Mouse (Mus musculus) heart, embryonic 10.5 days (tissue): Measurements from ENCODE around the gene Rps18. TPM values are rescaled to one million over a fixed set of nuclear protein-coding genes. Genes with fewer than 3 reads are reported as not detected.
"Not testable (repeated sequence)": the region's sequence is repeated elsewhere in the genome, so short reads cannot be mapped to it uniquely, and the experiment has no call there.

ENCODE experiments used
- DNase-seq: peaks from one replicate; pipeline ENCODE4 v3.0.0-alpha.2; 2017; ENCODE audit warnings: low spot score
- H3K27ac ChIP-seq: fragments of 300-500 bp; sonication (generic); 2 replicates; pipeline ENCODE4 v1.5.1; 2016; ENCODE audit warnings: mild to moderate bottlenecking
- H3K27me3 ChIP-seq: fragments of 300-500 bp; sonication (generic); 2 replicates; pipeline ENCODE4 v1.6.1; 2016; ENCODE audit warnings: mild to moderate bottlenecking; ENCODE audit not compliant: poor library complexity, insufficient read depth, severe bottlenecking
- H3K36me3 ChIP-seq: fragments of 300-500 bp; sonication (generic); 2 replicates; pipeline ENCODE4 v1.6.1; 2016; ENCODE audit warnings: mild to moderate bottlenecking, moderate library complexity
- H3K4me1 ChIP-seq: fragments of 300-500 bp; sonication (generic); 2 replicates; pipeline ENCODE4 v1.6.1; 2016; ENCODE audit warnings: mild to moderate bottlenecking
- H3K4me3 ChIP-seq: fragments of 300-500 bp; sonication (generic); 2 replicates; pipeline ENCODE4 v1.5.1; 2016; ENCODE audit warnings: mild to moderate bottlenecking, moderate library complexity
- H3K9me3 ChIP-seq: fragments of 300-500 bp; sonication (generic); 2 replicates; pipeline ENCODE4 v1.6.1; 2016; ENCODE audit warnings: mild to moderate bottlenecking, moderate library complexity
- WGBS: fragments of 180-500 bp; shearing (Covaris S2); methylation state at CpG from one replicate; pipeline ENCODE4 v1.1.7; 2016; 5-methylcytosine and 5-hydroxymethylcytosine counted together
- polyA plus RNA-seq: library from polyadenylated mRNA; unstranded; fragments of >200 nt; fragmentation: Nextera tagmentation; extraction: Ambion mirVana; gene quantifications from 2 replicates; pipeline ENCODE4 v1.2.1, GENCODE M21; 2016

The Rps18 gene
- polyA plus RNA-seq, 1 experiment from 2014 or later: 1,297 TPM

DNA sequence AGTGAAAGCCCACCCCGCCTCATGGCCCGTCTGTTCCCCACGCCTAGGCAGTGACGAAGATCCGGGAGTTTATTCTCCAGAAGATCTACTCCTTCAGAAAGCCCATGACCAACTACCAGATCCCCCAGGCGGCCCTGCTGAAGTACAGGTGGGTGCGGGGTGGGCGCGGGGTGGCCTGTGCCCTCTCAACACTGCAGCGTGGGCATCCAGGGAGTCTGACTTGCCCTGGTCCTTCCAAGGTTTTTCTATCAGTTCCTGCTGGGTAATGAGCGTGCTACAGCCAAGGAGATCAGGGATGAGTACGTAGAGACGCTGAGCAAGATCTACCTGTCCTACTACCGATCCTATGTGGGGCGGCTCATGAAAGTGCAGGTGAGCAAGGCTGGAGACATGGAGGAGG is 4.1 kb upstream of the Rps18 start:
- H3K9me3 ChIP-seq: no peaks in the 10 kb centered on the region
- DNase-seq: no peak
- H3K36me3 ChIP-seq: peaks cover 69% of the 10 kb centered on the region
- H3K27me3 ChIP-seq: no peaks in the 10 kb centered on the region
- 91% methylated on average over 15 of the region's 15 CpGs for WGBS
- no peak overlapping the region for H3K4me3 ChIP-seq
- no peak overlapping the region for H3K27ac ChIP-seq
- H3K4me1 ChIP-seq: peaks cover 5% of the 10 kb centered on the region

DNA sequence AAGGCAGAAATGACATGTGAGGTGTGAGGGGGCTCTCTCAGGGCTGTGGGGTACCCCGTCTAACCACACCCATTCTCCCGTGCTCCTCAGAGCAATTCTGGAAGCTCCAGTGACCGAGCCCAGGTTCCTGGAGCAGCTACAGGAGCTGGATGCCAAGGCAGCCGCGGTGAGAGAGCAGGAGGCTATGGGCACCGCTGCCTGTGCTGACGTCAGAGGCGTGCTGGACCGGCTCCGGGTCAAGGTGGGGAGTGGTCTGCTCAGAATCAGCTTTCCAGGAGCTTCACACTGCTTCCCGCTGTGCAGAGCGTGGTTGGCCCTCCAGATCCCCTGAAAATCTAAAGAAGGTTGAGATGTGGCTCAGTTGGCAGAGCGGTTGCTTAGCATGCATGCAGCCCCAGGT is 3.3 kb upstream of the Rps18 start:
- Histone ChIP-seq H3K4me1 (peaks cover 11% of the 10 kb centered on the region), H3K9me3 (no peaks in the 10 kb centered on the region), H3K27me3 (no peaks in the 10 kb centered on the region), H3K4me3 (no peak overlapping the region), H3K27ac (no peak overlapping the region), H3K36me3 (peaks cover 70% of the 10 kb centered on the region)
- 94% methylated on average over 13 of the region's 13 CpGs for WGBS
- no peak for DNase-seq

DNA sequence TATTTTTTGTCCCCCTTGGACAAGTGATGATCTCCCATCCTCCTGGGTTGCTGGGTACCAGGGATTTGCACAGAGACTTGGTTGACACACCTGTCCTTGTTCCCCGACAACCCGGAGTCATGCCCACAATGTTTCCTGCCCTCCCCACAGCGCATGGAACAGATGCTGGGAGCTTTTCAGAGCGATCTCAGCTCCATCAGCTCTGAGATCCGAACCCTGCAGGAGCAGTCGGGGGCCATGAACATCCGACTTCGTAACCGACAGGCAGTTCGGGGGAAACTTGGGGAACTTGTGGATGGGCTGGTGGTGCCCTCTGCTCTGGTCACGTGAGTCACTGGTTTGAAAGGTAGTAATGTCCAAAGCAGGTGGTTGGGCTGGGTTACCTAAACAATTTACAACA is 2.6 kb upstream of the Rps18 start:
- 91% methylated on average over 11 of the region's 11 CpGs for WGBS
- no peaks in the 10 kb centered on the region for H3K27me3 ChIP-seq
- H3K9me3 ChIP-seq: no peaks in the 10 kb centered on the region
- no peak overlapping the region for H3K4me3 ChIP-seq
- DNase-seq: no peak
- peaks cover 18% of the 10 kb centered on the region for H3K4me1 ChIP-seq
- H3K27ac ChIP-seq: no peak overlapping the region
- H3K36me3 ChIP-seq: peaks cover 70% of the 10 kb centered on the region

DNA sequence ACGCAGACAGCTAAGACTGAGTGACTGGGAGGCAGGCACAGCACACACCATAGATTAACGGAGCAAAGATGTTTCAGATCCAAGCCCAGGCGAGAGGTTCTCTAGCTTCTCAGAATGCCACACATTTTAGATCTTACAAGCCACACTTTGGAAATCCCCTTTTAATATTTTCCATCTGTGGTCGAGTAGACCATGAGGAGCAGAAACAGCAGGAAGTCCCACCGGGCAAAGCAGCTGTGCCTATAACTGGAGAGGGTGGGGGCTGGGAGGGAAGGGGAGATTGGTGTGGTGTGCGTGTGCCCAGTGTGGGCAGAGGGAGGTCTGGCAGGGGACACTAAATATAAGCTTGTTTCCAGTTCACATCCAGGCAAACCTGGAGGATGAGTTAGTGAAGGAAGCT is 1.7 kb upstream of the Rps18 start:
- DNase-seq: no peak
- WGBS: 90% methylated on average over 6 of the region's 6 CpGs
- Histone ChIP-seq H3K4me3 (no peak overlapping the region), H3K27ac (no peak overlapping the region), H3K9me3 (no peaks in the 10 kb centered on the region), H3K4me1 (peaks cover 27% of the 10 kb centered on the region), H3K36me3 (peaks cover 70% of the 10 kb centered on the region), H3K27me3 (no peaks in the 10 kb centered on the region)

DNA sequence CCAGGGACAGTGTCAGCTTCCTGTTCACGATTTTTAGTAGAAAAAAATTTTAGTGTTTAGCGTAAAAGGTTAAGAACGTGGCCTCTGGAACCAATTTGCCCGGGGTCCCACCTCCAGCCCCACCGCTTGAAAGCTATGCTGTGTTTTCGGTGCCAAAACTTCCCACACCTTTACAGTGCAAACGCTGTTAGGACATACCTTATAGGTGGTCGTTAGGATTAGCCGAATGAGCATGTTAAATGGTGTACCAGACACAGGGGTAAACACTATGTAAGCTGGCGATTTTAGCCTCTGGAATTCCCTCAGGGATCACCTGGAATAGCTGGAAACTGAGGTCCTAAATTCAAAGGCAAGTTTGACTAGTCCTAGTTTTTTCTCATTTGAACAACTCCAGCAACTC is 535 bp upstream of the Rps18 start:
- H3K4me3 ChIP-seq: peak overlapping the region; percentile 100
- peak overlapping the region; percentile 98 for H3K27ac ChIP-seq
- whole genome bisulfite sequencing: 8% methylated on average over 10 of the region's 10 CpGs
- no peaks in the 10 kb centered on the region for H3K9me3 ChIP-seq
- H3K36me3 ChIP-seq: peaks cover 68% of the 10 kb centered on the region
- no peaks in the 10 kb centered on the region for H3K27me3 ChIP-seq
- no peak for DNase-seq
- H3K4me1 ChIP-seq: peaks cover 38% of the 10 kb centered on the region

DNA sequence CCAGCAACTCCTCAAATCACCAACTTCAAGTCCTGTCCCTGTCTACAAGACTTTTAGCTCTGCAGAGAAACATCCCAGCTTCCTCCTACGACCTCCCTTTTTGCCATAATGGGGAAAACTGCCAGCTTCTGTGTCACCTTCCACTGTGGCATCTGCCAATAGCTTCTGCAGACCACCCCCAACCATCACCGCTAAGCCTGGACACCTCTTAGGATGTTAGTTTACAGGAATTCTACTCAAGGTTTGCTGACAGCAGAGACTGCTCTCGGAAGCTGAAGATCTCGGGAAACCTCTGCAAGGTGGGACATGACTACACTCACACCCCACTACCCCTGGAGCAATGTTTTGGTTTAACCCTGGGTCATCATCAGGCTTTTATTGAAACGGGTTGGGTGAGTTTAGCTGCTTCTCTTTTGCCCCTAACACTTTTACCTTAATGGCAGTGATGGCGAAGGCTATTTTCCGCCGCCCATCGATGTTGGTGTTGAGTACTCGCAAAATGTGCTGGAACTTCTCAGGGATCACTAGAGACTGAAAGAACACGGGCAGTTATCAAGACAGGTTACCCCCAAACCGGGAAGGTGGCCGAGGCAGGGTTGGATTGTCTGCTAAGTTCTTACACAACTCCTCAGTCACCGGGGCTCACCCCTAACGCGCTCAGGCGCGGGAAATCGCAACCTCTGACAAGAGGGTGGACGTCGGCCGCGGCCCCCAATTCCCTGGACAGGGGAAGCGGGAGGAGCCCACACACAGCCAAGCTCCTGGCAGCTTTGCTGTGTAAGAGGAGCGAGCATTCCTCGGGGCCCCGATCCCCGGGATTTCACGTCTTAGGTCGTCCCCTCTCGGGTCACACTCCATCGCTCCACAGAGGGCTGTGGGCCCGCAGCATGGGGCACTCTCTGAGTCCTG is 901 bp downstream of the Rps18 start:
- peaks cover 51% of the 10 kb centered on the region for H3K4me1 ChIP-seq
- peak overlapping the region; percentile 100 for H3K4me3 ChIP-seq
- no peak for DNase-seq
- H3K27me3 ChIP-seq: no peaks in the 10 kb centered on the region
- under 1% methylated on average over 33 of the region's 33 CpGs for WGBS
- peak overlapping the region; percentile 98 for H3K27ac ChIP-seq
- no peaks in the 10 kb centered on the region for H3K9me3 ChIP-seq
- peaks cover 55% of the 10 kb centered on the region for H3K36me3 ChIP-seq

DNA sequence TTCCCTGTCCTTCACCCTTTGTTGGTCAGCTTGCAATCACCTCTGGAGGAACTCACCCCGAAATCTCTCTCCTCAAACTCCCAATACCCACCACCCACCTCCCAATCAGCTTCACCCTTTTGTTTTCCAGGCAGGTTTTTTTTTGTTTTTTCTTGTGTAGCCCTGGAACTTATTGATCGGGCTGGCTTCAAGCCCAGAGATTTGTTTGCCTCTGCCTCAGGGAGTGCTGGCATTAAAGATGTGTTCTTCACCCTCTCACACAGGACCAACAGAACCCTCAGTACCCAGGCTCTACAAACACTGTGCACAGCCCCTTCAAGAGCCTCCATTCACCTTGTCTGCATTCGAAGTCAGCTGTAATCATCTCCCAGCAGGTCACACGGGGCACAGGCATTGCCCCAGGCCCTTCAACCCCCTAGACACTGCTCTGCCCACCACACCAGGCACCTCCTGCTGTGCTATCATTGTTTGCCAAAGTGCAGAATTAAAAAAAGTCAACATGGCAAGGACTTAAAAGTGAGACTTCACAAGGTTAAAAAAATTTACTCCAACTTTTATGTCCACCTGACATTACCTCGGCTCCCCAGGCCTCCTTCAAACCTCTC is 1.7 kb downstream of the Rps18 start:
- H3K4me1 ChIP-seq: peaks cover 51% of the 10 kb centered on the region
- no peaks in the 10 kb centered on the region for H3K9me3 ChIP-seq
- no peak for DNase-seq
- 45% methylated on average over 5 of the region's 5 CpGs for WGBS
- H3K27ac ChIP-seq: peak overlapping the region; percentile 98; the same call in 1 of the 2 replicates
- H3K4me3 ChIP-seq: peak overlapping the region; percentile 100
- peaks cover 54% of the 10 kb centered on the region for H3K36me3 ChIP-seq
- H3K27me3 ChIP-seq: no peaks in the 10 kb centered on the region

DNA sequence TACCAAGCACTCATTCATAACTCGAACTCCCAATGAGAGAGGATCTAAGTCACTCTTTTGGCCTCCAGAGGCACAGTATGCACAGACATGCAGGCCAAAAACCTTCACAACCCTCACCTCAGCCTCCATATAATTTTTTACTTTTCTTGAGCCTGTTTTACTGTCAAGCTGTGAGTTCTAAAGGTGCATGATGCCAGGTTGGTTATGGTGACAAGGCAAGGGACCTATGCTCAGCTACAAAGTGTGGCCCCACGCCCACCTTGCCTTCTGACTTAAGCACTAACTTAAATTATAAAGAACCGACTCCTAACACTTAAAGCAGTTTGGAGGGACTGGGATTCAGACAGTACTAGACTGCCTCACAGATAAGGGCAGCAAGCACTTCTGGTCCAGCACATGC is 2.5 kb downstream of the Rps18 start:
- DNase-seq: no peak
- H3K36me3 ChIP-seq: peaks cover 54% of the 10 kb centered on the region
- peaks cover 51% of the 10 kb centered on the region for H3K4me1 ChIP-seq
- no peaks in the 10 kb centered on the region for H3K9me3 ChIP-seq
- H3K27ac ChIP-seq: no peak overlapping the region
- H3K4me3 ChIP-seq: peak overlapping the region; percentile 100
- no peaks in the 10 kb centered on the region for H3K27me3 ChIP-seq
- 78% methylated on average over 3 of the region's 3 CpGs for WGBS

DNA sequence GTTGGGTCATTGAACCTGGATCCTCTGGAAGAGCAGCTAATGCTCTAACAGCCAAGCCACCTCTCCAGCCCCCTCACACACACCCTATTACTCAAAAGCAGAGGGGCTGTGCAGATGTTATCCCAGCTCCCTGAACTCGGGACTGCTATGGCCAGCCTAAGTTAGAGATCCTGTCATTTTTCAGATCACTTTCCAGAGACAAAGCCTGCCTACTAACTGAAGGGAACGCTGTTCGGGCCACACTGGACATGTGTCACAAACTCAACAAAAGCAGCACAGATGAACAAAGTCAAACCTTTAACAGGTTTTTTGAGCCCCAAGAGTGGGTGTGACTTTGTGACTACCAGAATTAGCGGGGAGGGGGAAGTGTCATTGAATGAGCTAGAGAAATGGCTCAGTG is 2.9 kb downstream of the Rps18 start:
- Histone ChIP-seq H3K36me3 (peaks cover 55% of the 10 kb centered on the region), H3K4me1 (peaks cover 51% of the 10 kb centered on the region), H3K27me3 (no peaks in the 10 kb centered on the region), H3K9me3 (no peaks in the 10 kb centered on the region), H3K27ac (no peak overlapping the region), H3K4me3 (peak overlapping the region; percentile 100)
- no peak for DNase-seq
- WGBS: 86% methylated on average over 4 of the region's 4 CpGs

DNA sequence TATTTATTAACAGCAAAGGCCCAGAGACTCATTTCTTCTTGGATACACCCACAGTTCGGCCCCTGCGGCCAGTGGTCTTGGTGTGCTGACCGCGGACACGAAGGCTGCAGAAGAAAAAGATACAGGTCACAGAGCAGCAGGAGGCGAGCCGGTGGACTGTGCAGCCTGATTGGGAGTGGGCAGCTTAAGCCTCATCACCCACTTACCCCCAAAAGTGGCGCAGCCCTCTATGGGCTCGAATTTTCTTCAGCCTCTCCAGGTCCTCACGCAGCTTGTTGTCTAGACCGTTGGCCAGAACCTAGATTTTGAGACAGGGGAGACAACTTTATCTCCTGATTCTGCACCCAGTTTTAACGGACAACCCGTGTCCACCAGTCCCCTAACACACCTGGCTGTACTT is 3.8 kb downstream of the Rps18 start:
- peaks cover 60% of the 10 kb centered on the region for H3K36me3 ChIP-seq
- H3K27ac ChIP-seq, H3K27me3 ChIP-seq, H3K9me3 ChIP-seq, DNase-seq: not testable (repeated sequence)
- H3K4me1 ChIP-seq: peaks cover 51% of the 10 kb centered on the region
- WGBS: 74% methylated on average over 13 of the region's 13 CpGs
- H3K4me3 ChIP-seq: peak overlapping the region; percentile 63

DNA sequence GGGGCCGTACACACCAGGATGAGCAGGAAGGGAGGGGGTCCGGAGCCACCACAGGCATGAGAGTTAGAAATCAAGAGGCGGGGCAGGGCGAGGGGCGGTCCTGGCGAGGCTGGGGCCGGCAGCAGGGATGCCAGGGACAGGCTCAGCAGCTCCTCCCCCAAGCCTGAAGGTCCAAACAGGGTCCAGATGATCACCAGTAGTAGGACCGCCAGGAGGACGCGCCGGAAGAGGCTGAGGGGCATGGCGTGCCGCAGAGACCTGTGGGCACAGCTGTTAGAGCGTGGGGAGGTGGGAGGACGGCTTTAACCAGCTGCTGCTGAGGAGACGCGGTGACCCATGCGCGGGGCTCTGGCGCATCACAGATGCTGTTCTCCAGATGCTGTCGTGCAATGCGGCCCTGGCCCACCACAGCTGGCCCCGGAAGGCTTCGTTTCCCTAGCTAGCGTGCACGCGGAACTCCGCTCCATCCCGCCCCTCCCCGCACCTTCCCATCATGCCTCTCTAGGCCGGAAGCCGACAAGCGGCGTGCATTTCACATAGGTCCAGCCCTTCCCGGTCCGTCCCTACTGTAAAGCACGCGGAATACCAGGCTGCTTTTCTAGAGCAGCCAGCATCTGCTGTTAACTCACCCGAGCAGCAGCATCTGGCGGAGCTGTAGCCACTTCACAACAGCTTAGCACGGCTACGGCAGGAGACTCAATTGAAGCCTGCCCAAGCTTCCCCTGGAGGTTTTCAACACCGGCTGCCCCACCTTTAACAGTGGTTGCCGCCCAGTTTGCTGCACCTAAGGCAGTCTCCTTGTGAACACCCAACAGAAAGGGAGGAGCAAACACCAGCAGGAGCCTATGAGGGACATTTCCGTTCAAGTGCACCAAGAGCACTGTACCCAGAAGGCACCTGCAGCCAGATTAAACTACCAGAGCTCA is 4.5 kb downstream of the Rps18 start, which contains the start of gene B3galt4:
TSS of gene B3galt4 (minus strand) at position 468 of the 926 bp plus-strand sequence.
- Histone ChIP-seq H3K9me3 (no peaks in the 10 kb centered on the region), H3K4me3 (peak within 1 kb of the TSS; percentile 63), H3K36me3 (peaks cover 66% of the 10 kb centered on the region), H3K27me3 (no peaks in the 10 kb centered on the region), H3K4me1 (peaks cover 46% of the 10 kb centered on the region), H3K27ac (peak within 1 kb of the TSS; percentile 87)
- WGBS: 1% methylated on average over 45 of the region's 45 CpGs
- peak; percentile 96 for DNase-seq

DNA sequence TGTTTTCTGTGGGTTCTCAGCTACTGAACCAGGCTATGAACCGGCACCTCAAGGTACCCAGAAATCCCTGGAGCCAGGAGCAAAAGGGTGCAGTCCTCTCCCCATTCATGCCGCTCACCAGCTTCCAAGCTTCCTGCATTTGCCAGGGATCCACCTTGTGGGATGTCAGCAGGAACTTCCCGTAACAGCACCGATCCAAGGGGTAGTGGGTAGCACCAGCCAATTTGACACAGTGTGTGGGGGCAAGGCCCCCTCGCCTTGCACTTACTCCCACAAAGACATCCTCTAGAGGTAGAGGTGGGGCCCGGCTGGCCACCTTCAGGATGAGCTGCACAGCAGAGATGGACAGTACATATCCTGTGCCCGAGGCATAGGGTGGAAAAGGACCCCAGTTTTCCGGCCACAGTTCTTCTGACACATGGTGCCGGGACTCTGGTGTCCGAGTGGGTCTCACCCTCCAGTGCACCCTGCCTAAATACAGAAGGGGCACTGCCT is 5.6 kb downstream of the Rps18 start:
- Histone ChIP-seq H3K9me3 (no peaks in the 10 kb centered on the region), H3K4me1 (peaks cover 46% of the 10 kb centered on the region), H3K4me3 (peak overlapping the region; percentile 63), H3K36me3 (peaks cover 77% of the 10 kb centered on the region), H3K27ac (peak overlapping the region; percentile 87), H3K27me3 (no peaks in the 10 kb centered on the region)
- no peak for DNase-seq
- WGBS: 71% methylated on average over 10 of the region's 10 CpGs
